Mouse (Mus musculus): ENCODE results near the gene Ripor1.

DNA sequence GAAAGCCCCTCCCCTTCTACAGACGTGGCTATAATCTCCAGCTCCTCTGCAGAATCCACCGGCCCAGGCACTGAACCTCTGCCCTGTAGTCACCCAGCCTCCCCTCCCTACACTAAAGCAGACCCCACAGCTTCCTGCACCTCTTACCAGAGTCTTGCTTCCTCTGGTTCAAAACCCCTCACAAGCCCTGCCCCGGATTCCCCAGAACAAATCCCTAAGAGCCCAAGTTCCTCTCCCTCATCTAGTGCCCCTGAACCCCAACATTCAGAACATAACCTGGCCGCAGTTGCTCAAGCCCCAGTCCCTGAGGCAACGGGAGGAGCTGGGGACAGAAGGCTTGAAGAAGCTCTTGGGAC is 13.2 kb downstream of the Ripor1 start:
- TF ChIP-seq CTCF (IDR thresholded peaks at IDR 0.05; ENCODE audit: borderline replicate concordance, insufficient read depth, low read length) (no peak), POLR2A (IDR thresholded peaks at IDR 0.05; ENCODE audit: low read depth, low read length) (no peak)

Measured in embryonic fibroblast, embryonic 13.5 days (primary cell).